Mouse (Mus musculus): ENCODE data around the gene Apba1. TPM values are rescaled to one million over a fixed set of nuclear protein-coding genes. Genes with fewer than 3 reads are reported as not detected.

The Apba1 gene
- total RNA-seq, 2 experiments from 2014 or later: 3.0 to 3.1 TPM

DNA sequence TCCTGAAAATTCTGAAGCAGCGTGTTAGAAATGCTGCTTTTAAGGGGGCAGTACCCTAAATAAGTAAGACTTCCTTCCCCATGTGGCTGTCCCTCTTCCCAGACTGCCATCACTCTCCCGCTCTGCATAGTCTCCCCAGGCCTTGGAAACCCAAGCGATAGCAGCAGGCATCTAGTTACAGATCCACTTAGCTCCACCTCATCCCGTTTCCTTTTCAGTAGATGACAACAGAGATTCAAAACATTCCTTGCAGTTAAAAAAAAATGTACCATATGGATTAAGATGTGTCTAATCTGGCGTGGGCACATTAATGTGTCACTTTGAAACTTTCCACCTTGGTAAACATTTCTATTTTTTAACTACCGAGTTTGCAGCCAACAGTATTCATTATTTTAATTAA, 48.1 kb downstream of the Apba1 start:
- DNase-seq: no peak

DNA sequence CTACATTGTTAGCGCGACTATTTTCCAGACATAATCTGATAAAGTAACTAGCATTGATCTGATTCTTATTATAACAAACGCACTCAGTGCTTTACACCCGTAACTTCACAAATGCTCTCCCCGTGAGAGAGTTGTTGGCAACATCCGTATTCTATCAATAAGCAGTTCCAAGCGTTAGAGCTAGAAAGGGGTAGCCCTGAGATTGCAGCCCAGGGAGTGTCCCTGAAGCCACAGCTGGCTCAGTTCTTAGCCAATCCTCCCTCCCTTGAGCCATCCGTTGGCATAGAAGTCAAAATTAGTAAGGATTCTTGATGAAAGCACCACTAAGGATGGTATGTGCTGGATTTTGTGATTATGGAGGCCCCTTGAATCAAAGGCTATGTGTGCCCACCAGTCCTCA, 48.7 kb downstream of the Apba1 start:
- peak; percentile 17 to 40 for DNase-seq

DNA sequence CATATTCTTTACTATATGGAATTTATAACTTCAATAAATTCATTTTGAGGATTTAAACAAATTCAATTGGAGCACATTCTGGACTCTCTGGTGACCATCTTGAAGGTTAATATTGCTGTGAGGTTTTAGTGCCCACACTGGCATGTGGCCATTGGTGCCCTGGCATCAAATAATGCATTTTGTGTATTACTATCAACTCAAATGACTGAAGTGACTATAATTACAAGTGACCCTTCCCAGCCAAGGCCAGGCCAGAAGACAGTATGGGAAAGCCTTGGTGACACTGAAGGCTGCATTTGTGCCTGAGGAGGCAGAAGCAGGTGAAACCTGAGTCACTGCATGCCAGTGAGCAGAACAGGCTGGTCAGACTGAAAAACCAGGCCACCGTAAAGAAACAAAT, 50.5 kb downstream of the Apba1 start:
- no peak for DNase-seq

DNA sequence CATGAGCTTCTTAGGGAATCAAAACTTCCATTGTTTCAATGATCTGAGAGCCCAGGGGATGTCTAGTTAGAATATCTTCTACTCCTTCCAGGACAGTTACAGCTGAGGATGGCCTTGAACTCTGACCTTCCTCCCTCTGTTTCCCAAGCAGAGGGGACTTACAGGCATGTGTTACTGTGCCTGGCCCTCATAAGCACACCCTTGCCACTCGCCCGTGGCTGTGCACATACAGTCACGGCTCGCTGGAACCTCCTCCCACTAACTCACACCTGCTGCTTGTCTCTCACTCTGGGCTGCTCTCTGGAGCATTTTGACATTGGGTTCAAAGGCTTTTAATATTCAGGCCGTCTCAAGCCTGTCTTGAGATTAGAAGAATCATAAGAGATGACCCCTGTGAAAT, 51.8 kb downstream of the Apba1 start:
- DNase-seq: no peak

DNA sequence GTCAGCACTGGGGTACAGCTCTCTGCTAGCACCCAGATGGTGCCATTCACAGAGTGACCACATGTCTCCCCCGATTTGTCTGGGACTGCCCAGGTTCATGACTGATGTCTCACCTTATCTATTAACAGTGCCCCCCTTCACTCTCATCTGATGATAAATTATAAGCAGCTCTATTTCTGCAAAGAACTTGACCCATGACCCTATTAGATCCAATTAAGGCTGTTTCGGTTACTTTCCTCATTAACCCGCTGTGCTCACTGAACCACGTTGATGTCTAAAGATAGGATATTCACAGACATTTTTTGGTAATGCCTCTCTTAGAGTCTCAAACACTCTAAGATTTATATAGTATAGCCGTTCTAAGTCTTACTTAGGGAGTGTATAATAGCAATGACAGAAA, 52.3 kb downstream of the Apba1 start:
- no peak for DNase-seq

DNA sequence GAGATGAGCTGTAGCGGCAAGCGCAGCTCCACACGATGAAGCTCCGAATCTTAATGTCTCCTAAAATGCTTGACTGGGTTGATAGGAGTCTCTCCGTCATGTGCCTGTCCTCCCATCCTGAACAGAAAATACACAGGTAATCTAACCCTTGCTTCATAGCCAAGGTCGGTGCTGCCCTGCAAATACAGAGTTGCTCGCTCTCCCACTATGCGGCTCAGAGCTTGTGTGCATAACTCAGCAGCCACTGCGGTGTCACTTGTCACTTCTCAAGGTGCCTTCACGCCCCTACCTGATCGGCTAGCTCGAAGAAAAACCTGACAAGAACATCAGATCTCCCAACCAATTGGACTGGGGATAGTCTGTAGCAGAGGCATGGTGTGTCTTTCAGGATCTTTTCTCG, 58.1 kb downstream of the Apba1 start:
- no peak for DNase-seq

DNA sequence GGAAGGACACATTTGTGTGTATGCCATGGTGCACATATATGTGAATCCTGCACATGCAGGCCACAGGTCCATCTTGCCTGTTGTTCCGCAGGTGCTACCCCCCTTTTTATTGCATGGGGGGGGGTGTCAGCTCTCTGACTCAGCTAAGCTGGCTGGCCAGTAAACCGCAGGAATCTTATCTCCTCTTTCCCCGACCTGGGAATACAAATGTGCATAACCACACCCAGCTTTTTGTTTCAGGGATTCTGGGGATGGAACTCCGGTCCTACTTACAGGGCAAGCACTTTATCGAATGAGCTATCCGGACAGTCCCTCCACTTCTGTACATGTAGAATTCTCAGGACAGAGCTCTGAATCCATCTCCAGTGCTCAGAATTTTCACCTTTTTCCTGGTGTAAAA, 58.5 kb downstream of the Apba1 start:
- no peak for DNase-seq

DNA sequence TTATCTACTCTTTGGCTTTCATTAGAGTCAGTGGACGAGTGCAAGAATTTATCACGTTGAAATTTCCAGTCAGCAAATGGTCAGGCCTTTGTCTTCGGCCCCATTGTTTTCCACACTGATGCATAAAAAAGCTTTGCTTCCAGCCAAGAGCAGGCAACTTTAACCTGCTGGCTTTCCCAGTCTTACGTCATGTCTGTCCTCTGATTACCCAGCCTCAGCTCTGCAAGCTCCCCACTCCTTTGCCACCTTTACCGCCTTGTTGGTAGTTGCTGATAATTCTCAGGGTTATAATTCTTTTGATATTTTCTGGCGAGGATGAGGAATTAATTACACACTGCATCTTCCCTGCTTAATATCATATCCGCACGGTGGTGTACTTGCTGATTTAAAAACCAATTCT, 61.2 kb downstream of the Apba1 start:
- DNase-seq: no peak

DNA sequence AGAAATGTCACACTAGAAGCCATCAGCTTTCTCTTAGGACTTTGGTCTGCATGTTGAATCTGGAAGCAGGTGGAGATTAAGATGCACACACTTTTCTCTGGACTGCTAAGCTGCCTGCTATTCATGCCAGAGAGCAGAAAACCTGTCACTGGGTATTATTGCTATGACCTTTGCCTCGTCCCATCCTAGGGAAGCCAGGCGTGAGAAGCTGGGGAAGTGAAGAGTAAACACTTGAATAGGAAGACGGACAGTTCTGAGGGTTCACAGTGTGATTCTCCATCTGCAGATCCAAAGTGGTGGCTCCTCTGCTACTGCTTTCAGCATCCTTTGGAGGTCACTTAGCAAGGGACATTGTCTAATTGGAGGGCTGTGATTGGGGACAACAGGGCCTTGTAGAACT, 63.8 kb downstream of the Apba1 start:
- DNase-seq: no peak

DNA sequence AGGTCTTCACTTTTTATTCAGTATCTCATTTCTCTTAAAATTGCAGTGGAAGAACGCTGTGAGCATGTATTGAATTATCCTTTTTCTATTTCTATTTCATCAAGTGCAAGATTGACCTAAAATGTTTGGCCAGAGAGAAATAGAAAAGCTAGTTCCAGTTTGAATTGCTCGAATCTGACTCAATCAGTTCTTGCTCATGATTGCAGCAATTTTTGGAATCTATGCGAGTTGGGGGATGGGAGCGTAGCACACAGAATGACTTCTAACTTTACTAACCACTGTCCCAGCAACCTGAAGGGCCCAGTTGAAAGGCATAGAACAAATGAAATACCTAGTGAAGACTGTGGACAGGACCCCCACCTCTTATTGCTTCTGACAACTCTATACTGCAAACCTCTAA, 64.8 kb downstream of the Apba1 start:
- peak in 1 of 2 experiments; percentile 22 for DNase-seq

DNA sequence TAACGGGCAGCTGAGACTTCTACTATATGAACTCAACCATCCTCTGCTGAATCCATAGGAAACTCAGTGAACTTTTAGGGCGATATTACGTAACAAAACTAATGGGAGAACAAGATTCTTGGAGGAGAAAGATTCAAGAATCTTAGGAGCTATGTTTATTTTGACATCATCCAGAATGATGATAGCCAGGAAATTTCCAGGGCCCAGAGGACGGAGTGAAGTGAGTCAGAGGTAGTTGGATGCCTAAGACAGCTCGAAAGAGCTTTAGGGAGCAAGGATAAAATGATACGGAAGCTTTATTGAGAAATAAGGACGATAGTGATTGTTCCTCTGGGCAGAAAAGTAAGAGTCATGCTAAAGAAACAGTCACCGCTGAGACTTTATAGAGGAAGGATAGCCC, 67.6 kb downstream of the Apba1 start:
- peak in 1 of 2 experiments; percentile 9 for DNase-seq

DNA sequence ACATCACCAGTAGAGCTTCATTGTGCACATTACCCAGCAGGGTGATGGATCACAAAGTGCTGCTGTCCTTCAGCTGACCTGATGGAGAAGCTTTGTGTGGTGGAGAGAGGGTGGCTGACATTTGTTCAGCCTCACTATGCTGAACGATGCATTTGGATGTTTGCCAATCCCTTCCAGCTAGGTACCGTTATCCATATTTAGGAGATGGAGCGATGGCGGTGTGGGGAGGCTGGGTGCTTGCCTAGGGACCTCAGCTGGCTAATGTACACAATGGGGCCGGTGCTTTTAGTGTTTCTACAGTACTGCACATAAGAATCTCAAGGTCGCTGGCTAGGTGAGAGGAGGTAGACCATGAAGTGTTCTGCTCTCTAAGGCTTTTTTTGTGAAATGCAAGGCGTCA, 72.1 kb downstream of the Apba1 start:
- no peak for DNase-seq

DNA sequence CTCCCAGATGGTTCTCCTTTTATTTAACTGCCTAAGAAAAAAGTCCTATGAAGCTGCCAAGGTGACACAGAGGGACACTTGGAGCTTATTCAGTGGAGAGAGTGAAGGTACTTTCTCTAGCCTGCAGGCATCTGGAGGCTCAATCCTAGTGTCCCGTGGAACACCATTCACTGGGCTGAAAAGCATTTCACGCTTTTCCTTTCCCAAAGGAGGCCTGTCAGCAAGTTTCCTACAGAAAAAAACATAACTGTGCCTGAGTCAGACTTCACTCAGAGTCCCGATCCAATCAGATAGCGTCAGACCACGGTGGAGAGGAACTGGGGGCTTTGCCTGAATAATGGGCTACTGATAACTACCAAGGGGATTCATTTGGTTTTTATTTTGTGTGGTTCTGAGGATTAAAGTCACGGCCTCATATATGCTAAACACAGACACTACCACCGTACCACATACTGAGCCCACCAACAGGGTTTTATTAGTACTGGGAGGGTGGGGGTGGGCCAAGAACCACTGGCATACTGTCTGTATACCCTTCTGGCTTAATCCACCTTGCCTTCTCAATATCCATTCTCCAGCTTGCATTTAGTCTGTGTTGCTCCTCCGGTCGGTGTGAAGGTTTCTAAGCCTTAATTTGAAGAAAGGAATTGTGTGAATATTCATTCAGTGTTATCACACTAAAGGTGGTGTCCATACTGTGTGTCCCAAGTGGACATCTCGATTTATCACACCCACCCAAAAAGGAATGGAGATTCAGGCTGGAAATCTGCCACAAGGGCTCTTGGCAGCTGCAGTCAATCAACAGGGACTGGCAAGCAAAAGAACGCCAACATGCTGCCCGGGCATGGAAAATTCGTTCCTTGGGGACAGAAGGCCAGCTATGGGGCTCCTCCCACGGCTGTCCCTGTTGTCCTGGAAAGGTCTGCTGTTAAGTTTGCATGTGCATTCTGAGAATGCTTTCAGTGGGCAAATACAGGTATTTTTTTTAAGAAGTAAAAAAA, 75.3 kb downstream of the Apba1 start:
- DNase-seq: peak; percentile 69 to 74

DNA sequence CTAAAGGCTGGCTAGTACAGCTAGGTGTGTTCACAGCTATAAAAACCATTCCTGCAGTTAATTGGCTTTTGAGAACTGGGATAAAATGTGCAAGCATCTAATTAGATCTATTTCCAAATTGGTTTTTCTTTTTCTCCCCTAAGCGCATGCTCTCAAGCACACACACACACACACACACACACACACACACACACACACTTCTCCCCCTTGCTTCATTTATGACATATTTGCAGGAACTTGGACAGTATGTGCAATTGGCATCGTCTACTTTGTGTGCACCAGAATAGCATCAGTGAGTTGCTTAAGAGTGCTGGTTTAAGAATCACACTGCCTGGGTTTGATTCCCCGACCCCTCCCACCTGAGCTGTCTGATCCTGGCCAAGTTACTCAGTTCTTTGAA, 76.0 kb downstream of the Apba1 start:
- peak; percentile 13 to 24 for DNase-seq

DNA sequence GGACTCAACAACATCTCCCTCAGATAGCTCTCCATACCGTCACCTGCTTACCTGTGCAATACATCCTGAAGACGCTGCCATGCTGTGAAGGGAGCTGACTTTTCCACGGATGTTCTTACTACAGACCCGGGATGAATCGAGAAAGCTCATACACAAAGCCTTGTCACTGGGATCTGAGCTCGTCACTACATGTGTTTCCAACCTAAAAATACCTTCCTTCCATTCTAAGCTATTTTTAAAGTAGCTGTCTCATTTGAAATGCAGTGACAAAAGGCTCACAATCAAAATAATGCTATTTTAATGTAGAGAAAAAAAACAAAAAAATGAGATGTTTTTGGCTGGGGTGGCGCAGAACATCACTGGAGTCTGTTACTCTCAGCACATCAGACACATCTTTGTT, 97.1 kb downstream of the Apba1 start:
- DNase-seq: no peak

DNA sequence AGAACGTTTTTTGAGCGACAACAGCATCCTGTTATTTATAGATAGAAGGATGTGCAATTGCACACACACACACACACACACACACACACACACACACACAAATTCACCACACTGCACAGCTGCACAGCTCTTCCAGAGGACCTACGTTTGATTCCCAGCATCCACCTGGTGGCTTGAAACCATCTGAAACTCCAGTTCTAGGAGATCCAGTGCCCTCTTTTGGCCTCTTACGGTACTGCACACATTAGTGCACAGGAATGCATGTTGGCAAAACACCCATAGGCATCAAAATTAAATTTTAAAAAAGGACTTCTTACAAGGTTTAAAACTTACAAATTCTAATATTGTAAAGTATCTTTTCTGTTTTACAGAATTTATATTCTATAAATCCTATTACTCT, 99.4 kb downstream of the Apba1 start:
- DNase-seq: no peak

DNA sequence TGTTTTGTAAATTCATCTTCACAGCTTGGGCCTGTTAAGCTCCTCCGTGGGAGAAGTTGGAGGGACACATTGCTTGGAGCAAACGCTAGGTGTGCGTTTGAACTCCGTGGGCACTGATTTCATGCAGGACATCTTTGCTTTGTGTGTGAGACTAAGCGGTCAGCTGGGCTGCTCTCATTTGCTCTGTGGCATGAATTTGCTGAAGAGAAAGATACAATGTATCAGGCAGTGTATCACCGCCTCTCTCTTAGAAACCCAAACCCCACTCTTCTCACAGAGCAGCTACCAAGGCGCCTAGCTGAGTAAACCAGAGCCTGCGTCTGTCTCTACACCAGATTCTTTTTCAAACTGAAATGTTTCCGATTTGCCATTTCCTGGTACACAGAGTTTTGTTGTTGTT, 100.1 kb downstream of the Apba1 start:
- no peak for DNase-seq

DNA sequence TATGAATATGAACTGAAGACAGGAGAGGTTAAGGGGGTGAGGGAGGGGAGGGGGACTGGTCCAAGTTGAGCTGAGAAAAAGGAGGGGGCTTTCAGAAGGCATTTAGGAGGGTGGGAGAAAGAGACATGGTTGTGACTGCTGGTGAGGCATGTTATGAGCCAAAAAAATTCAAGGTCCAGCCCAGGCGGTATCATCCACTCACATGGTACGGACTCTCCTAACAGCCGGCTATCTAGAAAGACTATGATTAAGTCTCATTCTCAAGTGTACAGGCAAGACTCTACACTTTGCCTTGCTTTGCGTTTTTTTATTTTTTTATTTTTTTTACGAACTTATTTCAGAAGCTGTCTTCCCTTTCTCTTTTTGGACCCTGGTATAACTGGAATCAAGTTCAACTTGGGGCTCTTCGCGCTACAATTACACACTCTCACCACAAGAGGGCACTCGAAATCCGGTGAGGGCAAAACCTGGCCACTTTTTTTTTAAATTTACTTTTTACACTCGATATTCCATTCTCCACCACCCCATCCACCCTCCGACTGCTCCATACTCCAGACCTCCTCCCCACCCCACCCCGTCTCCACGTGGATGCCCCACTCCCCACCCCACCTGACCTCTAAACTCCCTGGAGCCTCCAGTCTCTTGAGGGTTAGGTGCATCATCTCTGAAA, 101.6 kb downstream of the Apba1 start:
- peak; percentile 34 to 76 for DNase-seq

DNA sequence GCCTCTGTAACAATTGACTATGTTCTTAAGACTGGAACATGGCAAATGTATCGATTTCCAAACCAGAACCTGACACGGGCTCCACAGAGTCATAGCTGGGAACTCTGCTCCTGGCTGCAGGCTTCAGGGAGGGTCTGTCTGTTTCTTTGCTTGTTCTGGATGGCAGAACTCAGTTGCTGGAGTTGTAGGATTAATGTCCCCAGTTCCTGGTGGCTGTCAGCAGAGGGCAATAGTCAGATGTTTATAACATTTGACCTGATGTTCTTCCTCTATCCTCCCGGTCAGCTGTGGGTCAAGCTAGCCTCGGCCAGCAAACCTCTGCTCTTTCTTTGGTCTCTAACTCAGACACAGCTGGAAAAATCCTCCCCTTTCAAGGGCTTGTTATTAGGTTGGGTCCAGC, 104.0 kb downstream of the Apba1 start:
- peak; percentile 13 to 33 for DNase-seq

DNA sequence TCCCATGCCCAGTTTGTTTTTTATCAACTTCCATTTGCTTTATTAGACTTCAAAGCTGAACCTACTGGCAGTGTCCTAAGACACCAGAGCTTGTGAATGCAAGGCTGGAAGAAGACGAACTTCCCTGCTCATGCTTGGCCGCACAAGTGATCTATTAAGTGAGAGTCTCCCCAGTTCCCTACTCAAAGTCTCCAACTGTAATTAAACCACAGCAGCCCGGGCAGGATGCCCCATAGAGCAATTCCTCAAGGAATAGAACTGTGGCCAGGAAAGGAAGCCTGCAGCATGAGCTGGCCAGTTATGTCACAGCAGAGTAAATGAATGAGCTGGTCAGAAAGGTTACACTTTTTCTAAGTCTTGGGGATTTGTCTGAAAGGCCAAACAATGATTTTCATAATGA, 105.3 kb downstream of the Apba1 start:
- DNase-seq: peak; percentile 48 to 51

DNA sequence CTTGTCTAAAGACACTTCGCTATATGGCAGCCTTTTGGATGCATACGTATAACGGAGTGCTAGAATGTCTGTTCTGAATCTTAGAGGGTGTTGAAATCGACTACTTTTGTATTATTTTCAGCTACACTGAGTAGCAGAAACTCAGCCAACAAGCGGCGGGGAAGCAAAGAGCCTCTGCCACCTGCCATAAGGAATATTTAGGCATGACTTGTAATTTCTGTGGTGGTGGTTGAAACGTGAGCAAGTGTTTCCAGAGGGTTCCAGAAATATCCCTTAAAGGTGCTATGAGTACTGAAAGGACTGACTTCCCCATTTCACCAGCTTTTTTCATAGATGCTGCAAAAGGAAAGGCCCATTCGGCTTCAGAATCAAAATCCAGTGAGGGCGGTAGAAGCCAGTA, 107.4 kb downstream of the Apba1 start:
- DNase-seq: no peak

DNA sequence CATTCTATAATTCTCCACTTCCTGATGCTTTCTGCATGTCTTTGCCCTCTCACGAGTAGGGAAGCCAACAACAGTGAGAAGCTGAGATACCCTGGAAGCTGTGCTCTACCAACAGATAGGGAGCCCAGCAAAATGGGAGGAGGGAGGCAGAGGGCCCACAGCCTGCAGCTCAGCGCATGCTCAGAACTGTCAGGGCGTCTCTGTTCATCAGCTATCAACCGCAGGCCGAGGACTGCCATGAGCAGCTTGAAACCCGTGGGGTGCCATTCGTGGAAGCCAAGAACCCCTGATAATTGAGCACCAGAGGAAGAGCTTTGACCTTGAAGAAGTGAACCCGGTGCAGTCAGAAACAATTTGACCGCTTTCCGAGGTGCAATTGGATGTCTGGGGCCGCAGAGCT, 108.4 kb downstream of the Apba1 start:
- no peak for DNase-seq

DNA sequence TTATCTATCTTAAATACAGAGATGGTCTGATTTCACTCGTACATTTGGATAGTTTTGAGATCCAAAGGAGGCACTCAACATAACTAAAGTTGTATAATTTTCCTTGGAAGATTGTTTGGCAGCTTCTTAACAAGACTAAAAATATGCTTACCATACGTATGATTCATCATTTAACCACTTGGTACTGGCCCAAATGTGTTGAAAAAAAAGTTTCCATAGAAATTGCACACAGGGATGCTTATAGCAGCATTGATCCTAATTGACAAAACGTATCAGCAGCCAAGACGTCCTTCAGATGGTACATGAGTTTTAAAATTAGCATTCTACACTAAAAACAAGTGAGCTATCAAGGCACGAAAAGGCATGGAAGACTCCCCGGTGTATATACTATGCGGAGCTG, 108.9 kb downstream of the Apba1 start:
- DNase-seq: no peak

DNA sequence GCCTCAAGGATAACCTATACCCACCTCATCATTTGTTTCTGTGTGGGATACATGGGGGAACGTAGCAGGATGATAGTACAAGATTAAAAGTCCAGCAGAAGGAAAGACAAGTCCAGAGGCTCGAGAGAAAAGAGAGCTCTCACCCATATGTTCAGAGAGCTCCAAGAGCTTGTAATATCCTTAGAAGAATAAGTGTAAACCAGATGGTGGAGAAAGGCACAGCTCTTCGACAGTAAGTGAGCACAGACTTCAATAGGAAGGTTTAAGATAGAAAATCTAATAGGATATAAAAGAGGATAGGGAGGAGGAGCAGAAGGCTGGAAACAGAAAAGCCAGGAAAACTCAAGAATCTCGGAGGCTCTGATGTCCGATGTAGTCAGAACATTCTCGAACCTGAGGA, 115.8 kb downstream of the Apba1 start:
- no peak for DNase-seq

All from heart, adult 18-20 months (tissue).